Mouse (Mus musculus) fibroblast of lung, adult 2 months (primary cell): ENCODE data around the gene Olfr782.
"Not testable (repeated sequence)": the region's sequence is repeated elsewhere in the genome, so short reads cannot be mapped to it uniquely, and the experiment has no call there.

Source experiments
- DNase-seq: peaks from one replicate; pipeline ENCODE4 v3.0.0-alpha.2; 2011; ENCODE audit warnings: low read depth

Gene Olfr782

GRCm38 (mm10) chr10:129348550-129348949 is at the start of gene Olfr782:
Gene Olfr782, plus strand, starts transcription at chr10:129348850.
- no peak for DNase-seq

- not testable (repeated sequence) for DNase-seq
Measured at GRCm38 (mm10) chr10:129312973-129313372, 35.7 kb upstream of the Olfr782 start.

GRCm38 (mm10) chr10:129313521-129313920 is 35.1 kb upstream of the Olfr782 start:
- DNase-seq, result not testable (repeated sequence)

- no peak for DNase-seq
Measured at GRCm38 (mm10) chr10:129317817-129318216, 30.8 kb upstream of the Olfr782 start, which contains the start of gene Olfr780. Gene Olfr780, plus strand, starts transcription at chr10:129318117.

- no peak for DNase-seq
Measured at GRCm38 (mm10) chr10:129328554-129328953, 20.1 kb upstream of the Olfr782 start, which contains the start of gene Olfr781. Gene Olfr781, plus strand, starts transcription at chr10:129328854.

GRCm38 (mm10) chr10:129352475-129352874 is 3.8 kb downstream of the Olfr782 start:
- DNase-seq, result not testable (repeated sequence)

- DNase-seq, result not testable (repeated sequence)
Measured at GRCm38 (mm10) chr10:129356496-129356895, 7.8 kb downstream of the Olfr782 start.

- no peak for DNase-seq
Measured at GRCm38 (mm10) chr10:129357307-129357706, 8.7 kb downstream of the Olfr782 start.

- not testable (repeated sequence) for DNase-seq
Measured at GRCm38 (mm10) chr10:129374051-129374450, 25.4 kb downstream of the Olfr782 start.

- no peak for DNase-seq
Measured at GRCm38 (mm10) chr10:129383783-129384182, 35.1 kb downstream of the Olfr782 start, which contains the start of gene Olfr784. Gene Olfr784, plus strand, starts transcription at chr10:129384083.

- DNase-seq, result no peak
Measured at GRCm38 (mm10) chr10:129400892-129401291, 52.2 kb downstream of the Olfr782 start.
